Mouse (Mus musculus) stomach, embryonic 16.5 days (tissue): Measurements from ENCODE around the gene Hist1h2ab. TPM values are rescaled to one million over a fixed set of nuclear protein-coding genes. Genes with fewer than 3 reads are reported as not detected.
"Not testable (repeated sequence)": the region's sequence is repeated elsewhere in the genome, so short reads cannot be mapped to it uniquely, and the experiment has no call there.

ENCODE experiments used
- ATAC-seq: fragments of 200-750 bp; cut with Nextera tagmentation; 2 replicates; pipeline ENCODE4 v1.8.0; 2017; ENCODE audit warnings: moderate number of reproducible peaks, moderate TSS enrichment; ENCODE audit not compliant: insufficient read depth, low FRiP score
- H3K27ac ChIP-seq: fragments of 300-500 bp; sonication (generic); 2 replicates; pipeline ENCODE4 v1.5.1; 2014; ENCODE audit warnings: low read length
- H3K27me3 ChIP-seq: fragments of 300-500 bp; sonication (generic); 2 replicates; pipeline ENCODE4 v1.6.1; 2014; ENCODE audit warnings: low read length, control low read depth, mixed read lengths; ENCODE audit not compliant: control insufficient read depth, insufficient read depth
- H3K36me3 ChIP-seq: fragments of 300-500 bp; sonication (generic); 2 replicates; pipeline ENCODE4 v1.6.1; 2014; ENCODE audit warnings: low read length; ENCODE audit not compliant: control insufficient read depth, insufficient read depth
- H3K4me1 ChIP-seq: fragments of 300-500 bp; sonication (generic); 2 replicates; pipeline ENCODE4 v1.6.1; 2014; ENCODE audit warnings: low read length, control low read depth, mixed read lengths; ENCODE audit not compliant: control insufficient read depth, insufficient read depth
- H3K4me2 ChIP-seq: fragments of 300-500 bp; sonication (generic); 2 replicates; pipeline ENCODE4 v1.6.1; 2014; ENCODE audit warnings: low read depth, low read length, mixed read lengths
- H3K4me3 ChIP-seq: fragments of 300-500 bp; sonication (generic); replicated peaks from 2 replicates; pipeline ENCODE4 v1.5.1; 2014; ENCODE audit warnings: mild to moderate bottlenecking, low read length
- H3K9ac ChIP-seq: fragments of 300-500 bp; sonication (generic); 2 replicates; pipeline ENCODE4 v1.6.1; 2014; ENCODE audit warnings: low read length
- H3K9me3 ChIP-seq: fragments of 300-500 bp; sonication (generic); replicated peaks from 2 replicates; pipeline ENCODE4 v1.6.1; 2016; ENCODE audit warnings: low read length, control low read depth; ENCODE audit not compliant: control insufficient read depth
- WGBS: fragments of 180-500 bp; shearing (Covaris S2); extraction: QIAGEN DNeasy Blood & Tissue Kit; methylation state at CpG from one replicate; pipeline ENCODE4 v1.1.7; 2014; 5-methylcytosine and 5-hydroxymethylcytosine counted together
- polyA plus RNA-seq: library from polyadenylated mRNA; unstranded; fragments of >200 nt; fragmentation: Nextera tagmentation; extraction: Ambion mirVana; gene quantifications from 2 replicates; pipeline ENCODE4 v1.2.1, GENCODE M21; 2015

The Hist1h2ab gene
- polyA plus RNA-seq, 1 experiment from 2014 or later, result 26.2 TPM

GRCm38 (mm10) chr13:23764324-23765171 is 13.6 kb downstream of the Hist1h2ab start:
- Histone ChIP-seq H3K4me1 (peaks cover 13% of the 10 kb centered on the region), H3K9ac (peak overlapping the region; percentile 80), H3K27ac (peak overlapping the region; percentile 98), H3K9me3 (no peaks in the 10 kb centered on the region), H3K27me3 (no peaks in the 10 kb centered on the region), H3K36me3 (no peaks in the 10 kb centered on the region), H3K4me3 (peak overlapping the region; percentile 59), H3K4me2 (peak overlapping the region; percentile 75)
- 37% methylated on average over 10 of the region's 12 CpGs for WGBS
- no peak for ATAC-seq

- H3K9me3 ChIP-seq, result no peaks in the 10 kb centered on the region
- H3K4me2 ChIP-seq, result no peak overlapping the region
- peaks cover 13% of the 10 kb centered on the region for H3K4me1 ChIP-seq
- no peak overlapping the region for H3K27ac ChIP-seq
- ATAC-seq, result no peak
- WGBS, result 58% methylated on average over 1 of the region's 1 CpGs
- no peaks in the 10 kb centered on the region for H3K27me3 ChIP-seq
- H3K36me3 ChIP-seq, result no peaks in the 10 kb centered on the region
- H3K4me3 ChIP-seq, result no peak overlapping the region
- H3K9ac ChIP-seq, result no peak overlapping the region
Observed at GRCm38 (mm10) chr13:23765172-23765513, 14.2 kb downstream of the Hist1h2ab start.

- Histone ChIP-seq H3K36me3 (no peaks in the 10 kb centered on the region), H3K4me1 (peaks cover 13% of the 10 kb centered on the region), H3K9ac (no peak overlapping the region), H3K27me3 (no peaks in the 10 kb centered on the region), H3K27ac (no peak overlapping the region), H3K9me3 (no peaks in the 10 kb centered on the region), H3K4me2 (no peak overlapping the region), H3K4me3 (no peak overlapping the region)
- no peak for ATAC-seq
Observed at GRCm38 (mm10) chr13:23766772-23767171, 15.8 kb downstream of the Hist1h2ab start.

GRCm38 (mm10) chr13:23768834-23769397 is 18.0 kb downstream of the Hist1h2ab start:
- no peaks in the 10 kb centered on the region for H3K27me3 ChIP-seq
- H3K4me1 ChIP-seq, result peaks cover 6% of the 10 kb centered on the region
- ATAC-seq, result no peak
- no peak overlapping the region for H3K27ac ChIP-seq
- H3K36me3 ChIP-seq, result no peaks in the 10 kb centered on the region
- WGBS, result 49% methylated on average over 5 of the region's 5 CpGs
- H3K4me2 ChIP-seq, result no peak overlapping the region
- no peaks in the 10 kb centered on the region for H3K9me3 ChIP-seq
- H3K4me3 ChIP-seq, result no peak overlapping the region
- H3K9ac ChIP-seq, result no peak overlapping the region

- H3K27me3 ChIP-seq, H3K4me2 ChIP-seq, H3K27ac ChIP-seq, H3K9me3 ChIP-seq, H3K4me1 ChIP-seq, H3K9ac ChIP-seq, H3K4me3 ChIP-seq, ATAC-seq, H3K36me3 ChIP-seq: not testable (repeated sequence)
- 77% methylated on average over 2 of the region's 2 CpGs for WGBS
Observed at GRCm38 (mm10) chr13:23769613-23770012, 18.7 kb downstream of the Hist1h2ab start, which contains the start of gene Trim38. TSS of gene Trim38 (plus strand) at chr13:23769913.

GRCm38 (mm10) chr13:23772561-23773313 is 21.8 kb downstream of the Hist1h2ab start:
- no peaks in the 10 kb centered on the region for H3K9me3 ChIP-seq
- no peaks in the 10 kb centered on the region for H3K36me3 ChIP-seq
- no peaks in the 10 kb centered on the region for H3K27me3 ChIP-seq
- H3K4me2 ChIP-seq, result peak overlapping the region; percentile 43
- no peak overlapping the region for H3K27ac ChIP-seq
- peak; percentile 88 for ATAC-seq
- peak overlapping the region; percentile 8 for H3K4me3 ChIP-seq
- 21% methylated on average over 21 of the region's 21 CpGs for WGBS
- H3K4me1 ChIP-seq, result no peaks in the 10 kb centered on the region
- no peak overlapping the region for H3K9ac ChIP-seq

GRCm38 (mm10) chr13:23778339-23778738 is 27.4 kb downstream of the Hist1h2ab start:
- ATAC-seq, result no peak
- Histone ChIP-seq H3K4me1 (no peaks in the 10 kb centered on the region), H3K4me3 (no peak overlapping the region), H3K27ac (no peak overlapping the region), H3K4me2 (no peak overlapping the region), H3K9me3 (no peaks in the 10 kb centered on the region), H3K36me3 (no peaks in the 10 kb centered on the region), H3K27me3 (no peaks in the 10 kb centered on the region), H3K9ac (no peak overlapping the region)
- 91% methylated on average over 7 of the region's 7 CpGs for WGBS

GRCm38 (mm10) chr13:23779025-23779424 is 28.1 kb downstream of the Hist1h2ab start:
- ATAC-seq, result no peak
- Histone ChIP-seq H3K9me3 (no peaks in the 10 kb centered on the region), H3K4me2 (no peak overlapping the region), H3K27me3 (no peaks in the 10 kb centered on the region), H3K4me1 (no peaks in the 10 kb centered on the region), H3K4me3 (no peak overlapping the region), H3K36me3 (no peaks in the 10 kb centered on the region), H3K27ac (no peak overlapping the region), H3K9ac (no peak overlapping the region)
- WGBS, result 68% methylated on average over 4 of the region's 4 CpGs

GRCm38 (mm10) chr13:23792520-23792919 is 41.6 kb downstream of the Hist1h2ab start:
- no peak overlapping the region for H3K27ac ChIP-seq
- H3K4me1 ChIP-seq, result no peaks in the 10 kb centered on the region
- H3K4me2 ChIP-seq, result no peak overlapping the region
- H3K9ac ChIP-seq, result no peak overlapping the region
- no peaks in the 10 kb centered on the region for H3K9me3 ChIP-seq
- H3K4me3 ChIP-seq, result no peak overlapping the region
- no peak for ATAC-seq
- H3K36me3 ChIP-seq, result no peaks in the 10 kb centered on the region
- H3K27me3 ChIP-seq, result no peaks in the 10 kb centered on the region
- 42% methylated on average over 2 of the region's 2 CpGs for WGBS
